Mouse (Mus musculus) fibroblast of lung, adult 2 months (primary cell): ENCODE measurements around the gene Arfgap1.
A peak's percentile ranks its signal among the peaks of the same experiment; 100 is the strongest.

Experiments used
- DNase-seq: peaks from one replicate; pipeline ENCODE4 v3.0.0-alpha.2; 2011; ENCODE audit warnings: low read depth

Gene Arfgap1

GRCm38 (mm10) chr2:180967010-180967763 lies at the start of gene Arfgap1:
Gene Arfgap1, plus strand, starts transcription at chr2:180967225.
- peak; percentile 73 for DNase-seq

GRCm38 (mm10) chr2:180919913-180920809 lies 46.9 kb upstream of the Arfgap1 start:
- DNase-seq, result no peak

- DNase-seq, result peak; percentile 65
Observed at GRCm38 (mm10) chr2:180920810-180921400, 46.1 kb upstream of the Arfgap1 start, which contains the start of gene Ythdf1. Gene Ythdf1, minus strand, starts transcription at chr2:180920949.

GRCm38 (mm10) chr2:180922739-180923138 lies 44.3 kb upstream of the Arfgap1 start:
- DNase-seq, result no peak

GRCm38 (mm10) chr2:180925176-180925575 lies 41.8 kb upstream of the Arfgap1 start:
- peak; percentile 27 for DNase-seq

- no peak for DNase-seq
Observed at GRCm38 (mm10) chr2:180928723-180929122, 38.3 kb upstream of the Arfgap1 start, which contains the start of gene Birc7. Gene Birc7, plus strand, starts transcription at chr2:180929023.

- DNase-seq, result no peak
Observed at GRCm38 (mm10) chr2:180932418-180932817, 34.6 kb upstream of the Arfgap1 start.

- DNase-seq, result no peak
Observed at GRCm38 (mm10) chr2:180940187-180940586, 26.8 kb upstream of the Arfgap1 start.

GRCm38 (mm10) chr2:180941869-180942268 lies 25.2 kb upstream of the Arfgap1 start:
- no peak for DNase-seq

- DNase-seq, result no peak
Observed at GRCm38 (mm10) chr2:180949947-180950346, 17.1 kb upstream of the Arfgap1 start.

GRCm38 (mm10) chr2:180952731-180953171 lies 14.3 kb upstream of the Arfgap1 start:
- no peak for DNase-seq

GRCm38 (mm10) chr2:180953638-180954037 lies 13.4 kb upstream of the Arfgap1 start:
- DNase-seq, result no peak

- no peak for DNase-seq
Observed at GRCm38 (mm10) chr2:180954061-180955047, 12.7 kb upstream of the Arfgap1 start, which contains the start of gene Nkain4. Gene Nkain4, minus strand, starts transcription at chr2:180954699.

- no peak for DNase-seq
Observed at GRCm38 (mm10) chr2:180959605-180960004, 7.4 kb upstream of the Arfgap1 start.

- DNase-seq, result no peak
Observed at GRCm38 (mm10) chr2:180960187-180960586, 6.8 kb upstream of the Arfgap1 start.

GRCm38 (mm10) chr2:180962616-180963308 lies 4.3 kb upstream of the Arfgap1 start:
- DNase-seq, result no peak

- peak; percentile 48 for DNase-seq
Observed at GRCm38 (mm10) chr2:180963956-180964355, 3.1 kb upstream of the Arfgap1 start.

GRCm38 (mm10) chr2:180966092-180966882 lies 738 bp upstream of the Arfgap1 start:
- peak; percentile 35 for DNase-seq

GRCm38 (mm10) chr2:180981133-180981532 lies 14.1 kb downstream of the Arfgap1 start:
- no peak for DNase-seq

- DNase-seq, result no peak
Observed at GRCm38 (mm10) chr2:180985635-180986034, 18.6 kb downstream of the Arfgap1 start.
